Mouse (Mus musculus) hindbrain, embryonic 13.5 days (tissue): ENCODE measurements around the gene Ube3b. TPM values are rescaled to one million over a fixed set of nuclear protein-coding genes. Genes with fewer than 3 reads are reported as not detected.

Experiments used
- ATAC-seq: fragments of 200-750 bp; cut with Nextera tagmentation; 2 replicates; pipeline ENCODE4 v1.8.0; 2017; ENCODE audit warnings: moderate TSS enrichment; ENCODE audit not compliant: low FRiP score
- H3K27ac ChIP-seq: fragments of 300-500 bp; sonication (generic); 2 replicates; pipeline ENCODE4 v1.5.1; 2015; ENCODE audit warnings: inconsistent platforms, mild to moderate bottlenecking, moderate library complexity
- H3K27me3 ChIP-seq: fragments of 300-500 bp; sonication (generic); 2 replicates; pipeline ENCODE4 v1.6.1; 2015; ENCODE audit warnings: mild to moderate bottlenecking, inconsistent platforms
- H3K36me3 ChIP-seq: fragments of 300-500 bp; sonication (generic); 2 replicates; pipeline ENCODE4 v1.6.1; 2015; ENCODE audit warnings: mild to moderate bottlenecking, inconsistent platforms
- H3K4me1 ChIP-seq: fragments of 300-500 bp; sonication (generic); replicated peaks from 2 replicates; pipeline ENCODE4 v1.6.1; 2015; ENCODE audit warnings: inconsistent platforms
- H3K4me2 ChIP-seq: fragments of 300-500 bp; sonication (generic); 2 replicates; pipeline ENCODE4 v1.6.1; 2015; ENCODE audit warnings: inconsistent platforms, mild to moderate bottlenecking, moderate library complexity
- H3K4me3 ChIP-seq: fragments of 300-500 bp; sonication (generic); 2 replicates; pipeline ENCODE4 v1.5.1; 2015; ENCODE audit warnings: mild to moderate bottlenecking, inconsistent platforms
- H3K9ac ChIP-seq: fragments of 300-500 bp; sonication (generic); 2 replicates; pipeline ENCODE4 v1.6.1; 2015; ENCODE audit warnings: mild to moderate bottlenecking, inconsistent platforms
- H3K9me3 ChIP-seq: fragments of 300-500 bp; sonication (generic); 2 replicates; pipeline ENCODE4 v1.6.1; 2016; ENCODE audit warnings: inconsistent platforms
- WGBS: fragments of 180-500 bp; shearing (Covaris S2); methylation state at CpG from one replicate; pipeline ENCODE4 v1.1.7; 2015; 5-methylcytosine and 5-hydroxymethylcytosine counted together
- polyA plus RNA-seq: library from polyadenylated mRNA; unstranded; fragments of >200 nt; fragmentation: Nextera tagmentation; extraction: Ambion mirVana; gene quantifications from 2 replicates; pipeline ENCODE4 v1.2.1, GENCODE M21; 2015

Ube3b gene
- polyA plus RNA-seq, 1 experiment from 2014 or later: 41.6 TPM

GRCm38 (mm10) chr5:114412361-114412998 lies 32.1 kb downstream of the Ube3b start:
- Histone ChIP-seq H3K9ac (no peak overlapping the region), H3K9me3 (no peaks in the 10 kb centered on the region), H3K36me3 (peaks cover 100% of the 10 kb centered on the region), H3K4me3 (no peak overlapping the region), H3K27me3 (no peaks in the 10 kb centered on the region), H3K4me2 (no peak overlapping the region), H3K27ac (no peak overlapping the region), H3K4me1 (no peaks in the 10 kb centered on the region)
- no peak for ATAC-seq
- 82% methylated on average over 23 of the region's 23 CpGs for WGBS

GRCm38 (mm10) chr5:114413067-114413735 lies 32.8 kb downstream of the Ube3b start:
- H3K4me2 ChIP-seq: no peak overlapping the region
- H3K9me3 ChIP-seq: no peaks in the 10 kb centered on the region
- ATAC-seq: no peak
- H3K27me3 ChIP-seq: no peaks in the 10 kb centered on the region
- peaks cover 100% of the 10 kb centered on the region for H3K36me3 ChIP-seq
- no peak overlapping the region for H3K4me3 ChIP-seq
- no peak overlapping the region for H3K27ac ChIP-seq
- WGBS: 87% methylated on average over 16 of the region's 16 CpGs
- no peaks in the 10 kb centered on the region for H3K4me1 ChIP-seq
- H3K9ac ChIP-seq: no peak overlapping the region

GRCm38 (mm10) chr5:114415606-114416005 lies 35.2 kb downstream of the Ube3b start:
- 98% methylated on average over 5 of the region's 5 CpGs for WGBS
- no peak for ATAC-seq
- H3K4me3 ChIP-seq: no peak overlapping the region
- no peak overlapping the region for H3K9ac ChIP-seq
- H3K9me3 ChIP-seq: no peaks in the 10 kb centered on the region
- no peak overlapping the region for H3K4me2 ChIP-seq
- H3K27ac ChIP-seq: no peak overlapping the region
- H3K4me1 ChIP-seq: no peaks in the 10 kb centered on the region
- peaks cover 100% of the 10 kb centered on the region for H3K36me3 ChIP-seq
- H3K27me3 ChIP-seq: no peaks in the 10 kb centered on the region

GRCm38 (mm10) chr5:114416855-114417254 lies 36.4 kb downstream of the Ube3b start:
- H3K36me3 ChIP-seq: peaks cover 94% of the 10 kb centered on the region
- 88% methylated on average over 8 of the region's 8 CpGs for WGBS
- H3K9me3 ChIP-seq: no peaks in the 10 kb centered on the region
- no peaks in the 10 kb centered on the region for H3K4me1 ChIP-seq
- no peak overlapping the region for H3K4me3 ChIP-seq
- ATAC-seq: no peak
- no peak overlapping the region for H3K27ac ChIP-seq
- no peak overlapping the region for H3K9ac ChIP-seq
- H3K4me2 ChIP-seq: no peak overlapping the region
- H3K27me3 ChIP-seq: no peaks in the 10 kb centered on the region

GRCm38 (mm10) chr5:114418541-114418940 lies 38.1 kb downstream of the Ube3b start:
- Histone ChIP-seq H3K9me3 (no peaks in the 10 kb centered on the region), H3K27me3 (no peaks in the 10 kb centered on the region), H3K36me3 (peaks cover 77% of the 10 kb centered on the region), H3K27ac (no peak overlapping the region), H3K4me2 (no peak overlapping the region), H3K4me3 (no peak overlapping the region), H3K9ac (no peak overlapping the region), H3K4me1 (peaks cover 10% of the 10 kb centered on the region)
- ATAC-seq: no peak
- 81% methylated on average over 8 of the region's 8 CpGs for WGBS

- no peaks in the 10 kb centered on the region for H3K9me3 ChIP-seq
- H3K4me1 ChIP-seq: peaks cover 17% of the 10 kb centered on the region
- peaks cover 45% of the 10 kb centered on the region for H3K36me3 ChIP-seq
- WGBS: 80% methylated on average over 11 of the region's 11 CpGs
- no peak overlapping the region for H3K9ac ChIP-seq
- no peak overlapping the region for H3K4me3 ChIP-seq
- H3K4me2 ChIP-seq: no peak overlapping the region
- no peak overlapping the region for H3K27ac ChIP-seq
- ATAC-seq: no peak
- no peaks in the 10 kb centered on the region for H3K27me3 ChIP-seq
Observed at GRCm38 (mm10) chr5:114421561-114422298, 41.3 kb downstream of the Ube3b start.

GRCm38 (mm10) chr5:114422591-114422990 lies 42.2 kb downstream of the Ube3b start:
- no peaks in the 10 kb centered on the region for H3K9me3 ChIP-seq
- peaks cover 37% of the 10 kb centered on the region for H3K36me3 ChIP-seq
- no peak overlapping the region for H3K9ac ChIP-seq
- H3K4me1 ChIP-seq: peaks cover 19% of the 10 kb centered on the region
- 0 out of 2 replicates have a peak overlapping the region, but pooled peaks have one; percentile 6 for H3K27ac ChIP-seq
- WGBS: 50% methylated on average over 5 of the region's 5 CpGs
- no peaks in the 10 kb centered on the region for H3K27me3 ChIP-seq
- no peak overlapping the region for H3K4me3 ChIP-seq
- ATAC-seq: no peak
- H3K4me2 ChIP-seq: no peak overlapping the region

GRCm38 (mm10) chr5:114423961-114424360 lies 43.6 kb downstream of the Ube3b start:
- Histone ChIP-seq H3K4me2 (no peak overlapping the region), H3K9me3 (no peaks in the 10 kb centered on the region), H3K27ac (no peak overlapping the region), H3K4me3 (no peak overlapping the region), H3K9ac (no peak overlapping the region; the same call in 1 of the 2 replicates), H3K4me1 (peaks cover 27% of the 10 kb centered on the region), H3K36me3 (peaks cover 23% of the 10 kb centered on the region), H3K27me3 (no peaks in the 10 kb centered on the region)
- 62% methylated on average over 5 of the region's 5 CpGs for WGBS
- 0 out of 2 replicates have a peak, but pooled peaks have one; percentile 25 for ATAC-seq

- ATAC-seq: no peak
- WGBS: 66% methylated on average over 6 of the region's 6 CpGs
- Histone ChIP-seq H3K4me2 (no peak overlapping the region), H3K27ac (0 out of 2 replicates have a peak overlapping the region, but pooled peaks have one; percentile 23), H3K36me3 (no peaks in the 10 kb centered on the region), H3K27me3 (no peaks in the 10 kb centered on the region), H3K4me3 (no peak overlapping the region), H3K4me1 (peaks cover 31% of the 10 kb centered on the region), H3K9ac (no peak overlapping the region), H3K9me3 (no peaks in the 10 kb centered on the region)
Observed at GRCm38 (mm10) chr5:114426732-114427131, 46.3 kb downstream of the Ube3b start.

- no peaks in the 10 kb centered on the region for H3K27me3 ChIP-seq
- peaks cover 21% of the 10 kb centered on the region for H3K4me1 ChIP-seq
- 71% methylated on average over 18 of the region's 18 CpGs for WGBS
- H3K27ac ChIP-seq: peak overlapping the region; percentile 46
- H3K9me3 ChIP-seq: no peaks in the 10 kb centered on the region
- no peak overlapping the region for H3K4me2 ChIP-seq
- no peak for ATAC-seq
- H3K9ac ChIP-seq: 0 out of 2 replicates have a peak overlapping the region, but pooled peaks have one; percentile 4
- H3K36me3 ChIP-seq: no peaks in the 10 kb centered on the region
- H3K4me3 ChIP-seq: no peak overlapping the region
Observed at GRCm38 (mm10) chr5:114428621-114429020, 48.2 kb downstream of the Ube3b start.

GRCm38 (mm10) chr5:114429781-114430180 lies 49.4 kb downstream of the Ube3b start:
- H3K4me2 ChIP-seq: no peak overlapping the region
- 90% methylated on average over 7 of the region's 7 CpGs for WGBS

GRCm38 (mm10) chr5:114434359-114434758 lies 54.0 kb downstream of the Ube3b start:
- no peaks in the 10 kb centered on the region for H3K9me3 ChIP-seq
- H3K4me2 ChIP-seq: no peak overlapping the region
- 87% methylated on average over 8 of the region's 8 CpGs for WGBS
- no peak overlapping the region for H3K9ac ChIP-seq
- no peak for ATAC-seq
- H3K27me3 ChIP-seq: no peaks in the 10 kb centered on the region
- 0 out of 2 replicates have a peak, but pooled peaks cover under 1% of the 10 kb centered on the region for H3K4me1 ChIP-seq
- H3K27ac ChIP-seq: no peak overlapping the region
- no peak overlapping the region for H3K4me3 ChIP-seq
- peaks cover 33% of the 10 kb centered on the region for H3K36me3 ChIP-seq

More at GRCm38 (mm10) chr5:114429781-114430180, 49.4 kb downstream of the Ube3b start:
- no peak overlapping the region for H3K9ac ChIP-seq
- peaks cover 7% of the 10 kb centered on the region for H3K36me3 ChIP-seq
- H3K4me1 ChIP-seq: peaks cover 16% of the 10 kb centered on the region
- H3K9me3 ChIP-seq: no peaks in the 10 kb centered on the region
- H3K4me3 ChIP-seq: no peak overlapping the region
- H3K27ac ChIP-seq: no peak overlapping the region
- no peaks in the 10 kb centered on the region for H3K27me3 ChIP-seq
- no peak for ATAC-seq
